Mouse (Mus musculus): Measurements from ENCODE around the gene Fcgbp.

- TF ChIP-seq GATA1 (IDR thresholded peaks at IDR 0.05; ENCODE audit: borderline replicate concordance, low read length): no peak
- no peak for TF ChIP-seq FLI1 (IDR thresholded peaks at IDR 0.05; ENCODE audit: low read length)
Observed at GRCm38 (mm10) chr7:28137613-28138012, 66.6 kb downstream of the Fcgbp start.
